Mouse (Mus musculus): ENCODE results near the gene Lbx2. TPM values are rescaled to one million over a fixed set of nuclear protein-coding genes. Genes with fewer than 3 reads are reported as not detected.
A peak's percentile ranks its signal among the peaks of the same experiment; 100 is the strongest.

The Lbx2 gene
- polyA plus RNA-seq, 1 experiment from 2014 or later, result 8.3 TPM

- no peak for ATAC-seq (ENCODE audit: low FRiP score, low TSS enrichment)
- 68% methylated on average over 3 of the region's 3 CpGs for WGBS
- Histone ChIP-seq H3K4me2 (replicated peaks; ENCODE audit: low read depth, low read length) (no peak overlapping the region), H3K9me3 (ENCODE audit: control insufficient read depth, low read length) (no peaks in the 10 kb centered on the region), H3K9ac (ENCODE audit: low read depth, low read length) (no peak overlapping the region), H3K27ac (ENCODE audit: low read depth, low read length) (no peak overlapping the region), H3K4me1 (ENCODE audit: control insufficient read depth, insufficient read depth, low read length) (peaks cover 34% of the 10 kb centered on the region), H3K27me3 (ENCODE audit: control insufficient read depth, insufficient read depth, low read length) (no peaks in the 10 kb centered on the region), H3K36me3 (ENCODE audit: control insufficient read depth, insufficient read depth, low read length) (no peaks in the 10 kb centered on the region; the same call in 1 of the 2 replicates), H3K4me3 (ENCODE audit: low read length) (no peak overlapping the region)
These were observed 48.1 kb downstream of the Lbx2 start for GRCm38 (mm10) chr6:83134226-83134625.

DNA sequence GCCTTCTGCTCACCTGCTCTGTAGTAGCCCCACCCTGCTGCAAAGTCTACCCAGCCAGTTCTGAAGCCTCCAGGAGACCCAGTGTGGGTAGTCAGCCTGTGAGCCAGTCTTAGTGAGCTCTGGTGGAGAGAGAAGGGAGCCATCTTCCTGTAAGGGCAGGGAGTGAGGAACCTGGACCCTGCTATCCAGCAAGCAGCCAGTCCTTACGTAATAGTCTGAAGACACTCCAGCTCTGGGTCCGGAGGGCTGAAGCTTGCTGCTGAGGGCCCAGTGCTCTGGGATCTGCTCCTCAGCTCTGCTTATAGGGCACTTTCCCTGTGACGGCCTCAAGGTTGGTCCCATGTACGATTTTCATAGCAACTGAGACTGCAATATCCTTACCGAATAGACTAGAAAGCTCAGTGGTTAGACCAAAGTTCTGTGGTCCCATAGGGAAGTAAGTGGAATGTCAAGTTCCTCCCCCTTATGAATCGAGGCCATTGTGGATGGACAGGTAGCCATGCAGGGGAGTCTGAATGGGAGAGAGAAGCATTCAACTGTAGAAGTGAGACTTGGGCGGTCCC, 48.9 kb downstream of the Lbx2 start, which contains the start of gene Rtkn:
Gene Rtkn, plus strand, starts transcription at position 513 of the 563 bp plus-strand sequence.
- Histone ChIP-seq H3K27me3 (ENCODE audit: control insufficient read depth, insufficient read depth, low read length) (no peaks in the 10 kb centered on the region), H3K36me3 (ENCODE audit: control insufficient read depth, insufficient read depth, low read length) (no peaks in the 10 kb centered on the region; the same call in 1 of the 2 replicates), H3K4me2 (replicated peaks; ENCODE audit: low read depth, low read length) (peak within 1 kb of the TSS; percentile 74), H3K4me3 (ENCODE audit: low read length) (peak within 1 kb of the TSS; percentile 66), H3K9me3 (ENCODE audit: control insufficient read depth, low read length) (no peaks in the 10 kb centered on the region), H3K4me1 (ENCODE audit: control insufficient read depth, insufficient read depth, low read length) (peaks cover 34% of the 10 kb centered on the region), H3K27ac (ENCODE audit: low read depth, low read length) (peak within 1 kb of the TSS; percentile 99), H3K9ac (ENCODE audit: low read depth, low read length) (peak within 1 kb of the TSS; percentile 89)
- 62% methylated on average over 7 of the region's 7 CpGs for WGBS
- no peak for ATAC-seq (ENCODE audit: low FRiP score, low TSS enrichment)

- Histone ChIP-seq H3K27me3 (ENCODE audit: control insufficient read depth, insufficient read depth, low read length) (no peaks in the 10 kb centered on the region), H3K9ac (ENCODE audit: low read depth, low read length) (peak overlapping the region; percentile 89), H3K4me2 (replicated peaks; ENCODE audit: low read depth, low read length) (peak overlapping the region; percentile 74), H3K27ac (ENCODE audit: low read depth, low read length) (peak overlapping the region; percentile 99), H3K36me3 (ENCODE audit: control insufficient read depth, insufficient read depth, low read length) (no peaks in the 10 kb centered on the region; the same call in 1 of the 2 replicates), H3K9me3 (ENCODE audit: control insufficient read depth, low read length) (no peaks in the 10 kb centered on the region), H3K4me1 (ENCODE audit: control insufficient read depth, insufficient read depth, low read length) (peaks cover 34% of the 10 kb centered on the region), H3K4me3 (ENCODE audit: low read length) (peak overlapping the region; percentile 66)
- 2% methylated on average over 37 of the region's 37 CpGs for WGBS
- no peak for ATAC-seq (ENCODE audit: low FRiP score, low TSS enrichment)
These were observed 49.5 kb downstream of the Lbx2 start for GRCm38 (mm10) chr6:83135571-83136161.

DNA sequence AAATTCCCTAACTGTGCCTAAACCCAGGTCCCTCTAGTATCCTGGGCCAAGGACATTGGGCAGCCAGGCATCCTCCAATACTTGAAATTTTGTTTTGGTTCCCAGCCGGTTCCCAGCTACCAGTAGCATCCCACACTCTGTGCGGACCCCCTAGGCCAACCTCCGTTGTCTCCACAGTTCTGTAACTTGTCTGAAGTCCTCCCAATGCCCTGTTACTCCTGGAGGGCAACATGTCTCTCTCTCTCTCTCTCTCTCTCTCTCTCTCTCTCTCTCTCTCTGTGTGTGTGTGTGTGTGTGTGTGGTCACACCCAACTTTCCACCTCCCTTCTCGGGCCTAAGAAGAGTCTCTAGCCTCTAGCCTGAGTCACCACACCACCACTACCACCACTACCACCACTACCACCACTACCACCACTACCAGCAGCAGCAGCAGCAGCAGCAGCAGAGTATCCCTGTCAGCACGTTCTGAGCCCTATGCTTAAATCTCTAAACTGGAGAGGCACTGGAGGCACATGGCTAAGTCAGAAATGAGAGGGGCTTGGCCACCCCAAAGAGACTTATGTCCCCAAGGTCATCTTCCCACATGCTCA, 50.2 kb downstream of the Lbx2 start:
- Histone ChIP-seq H3K4me3 (ENCODE audit: low read length) (peak overlapping the region; percentile 66), H3K4me2 (replicated peaks; ENCODE audit: low read depth, low read length) (peak overlapping the region; percentile 74), H3K36me3 (ENCODE audit: control insufficient read depth, insufficient read depth, low read length) (no peaks in the 10 kb centered on the region; the same call in 1 of the 2 replicates), H3K9ac (ENCODE audit: low read depth, low read length) (peak overlapping the region; percentile 89), H3K4me1 (ENCODE audit: control insufficient read depth, insufficient read depth, low read length) (peaks cover 28% of the 10 kb centered on the region), H3K27me3 (ENCODE audit: control insufficient read depth, insufficient read depth, low read length) (no peaks in the 10 kb centered on the region), H3K27ac (ENCODE audit: low read depth, low read length) (peak overlapping the region; percentile 99), H3K9me3 (ENCODE audit: control insufficient read depth, low read length) (no peaks in the 10 kb centered on the region)
- ATAC-seq (ENCODE audit: low FRiP score, low TSS enrichment), result peak; percentile 7; the same call in 1 of the 2 replicates
- whole genome bisulfite sequencing, result 14% methylated on average over 5 of the region's 5 CpGs

DNA sequence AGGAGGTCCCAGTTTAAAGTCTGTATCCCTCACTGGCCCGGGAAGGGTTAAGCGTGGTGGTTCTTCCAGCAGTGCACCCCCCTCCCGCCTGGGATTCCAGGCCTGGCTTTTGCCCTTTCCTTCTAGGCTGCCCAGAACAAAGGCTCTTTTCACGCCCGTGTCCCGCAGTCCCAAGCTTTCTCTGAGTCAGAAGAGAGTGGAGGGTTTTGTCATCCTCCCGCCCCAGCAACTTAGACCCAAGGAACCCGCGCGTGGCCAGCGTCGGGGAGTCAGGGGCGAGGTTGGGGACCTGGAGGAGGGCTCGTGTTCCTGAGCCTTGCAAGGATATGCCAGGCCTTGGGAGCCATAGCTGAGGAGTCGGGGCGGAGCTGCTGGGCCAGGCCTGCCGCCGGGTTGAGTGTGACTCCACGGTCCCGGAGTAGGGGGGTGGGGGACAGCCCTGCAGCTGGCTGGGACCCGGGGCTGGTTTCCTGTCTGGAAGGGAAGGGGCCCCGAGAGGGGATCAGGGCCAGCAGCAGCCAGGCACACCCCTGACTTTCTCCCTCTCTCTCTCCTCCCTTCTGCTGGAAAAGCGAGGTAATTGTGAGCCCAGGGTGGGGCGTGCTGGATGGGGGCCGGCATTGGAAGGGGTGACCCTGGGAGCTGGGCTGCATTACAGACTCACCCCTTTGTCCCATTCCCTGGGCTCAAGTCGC, 50.9 kb downstream of the Lbx2 start:
- peak overlapping the region; percentile 66 for H3K4me3 ChIP-seq (ENCODE audit: low read length)
- H3K36me3 ChIP-seq (ENCODE audit: control insufficient read depth, insufficient read depth, low read length), result no peaks in the 10 kb centered on the region; the same call in 1 of the 2 replicates
- H3K4me2 ChIP-seq (replicated peaks; ENCODE audit: low read depth, low read length), result peak overlapping the region; percentile 74
- peak; percentile 76 for ATAC-seq (ENCODE audit: low FRiP score, low TSS enrichment)
- H3K9me3 ChIP-seq (ENCODE audit: control insufficient read depth, low read length), result no peaks in the 10 kb centered on the region
- peak overlapping the region; percentile 99 for H3K27ac ChIP-seq (ENCODE audit: low read depth, low read length)
- no peaks in the 10 kb centered on the region for H3K27me3 ChIP-seq (ENCODE audit: control insufficient read depth, insufficient read depth, low read length)
- peaks cover 33% of the 10 kb centered on the region for H3K4me1 ChIP-seq (ENCODE audit: control insufficient read depth, insufficient read depth, low read length)
- WGBS, result under 1% methylated on average over 25 of the region's 26 CpGs
- peak overlapping the region; percentile 89 for H3K9ac ChIP-seq (ENCODE audit: low read depth, low read length)

- Histone ChIP-seq H3K36me3 (ENCODE audit: control insufficient read depth, insufficient read depth, low read length) (no peaks in the 10 kb centered on the region; the same call in 1 of the 2 replicates), H3K4me1 (ENCODE audit: control insufficient read depth, insufficient read depth, low read length) (peaks cover 38% of the 10 kb centered on the region)
- WGBS, result under 1% methylated on average over 12 of the region's 12 CpGs
These were observed 51.4 kb downstream of the Lbx2 start for GRCm38 (mm10) chr6:83137576-83137950.

More at GRCm38 (mm10) chr6:83137576-83137950, 51.4 kb downstream of the Lbx2 start:
- Histone ChIP-seq H3K4me2 (replicated peaks; ENCODE audit: low read depth, low read length) (peak overlapping the region; percentile 74), H3K9ac (ENCODE audit: low read depth, low read length) (peak overlapping the region; percentile 89), H3K27me3 (ENCODE audit: control insufficient read depth, insufficient read depth, low read length) (no peaks in the 10 kb centered on the region), H3K9me3 (ENCODE audit: control insufficient read depth, low read length) (no peaks in the 10 kb centered on the region), H3K27ac (ENCODE audit: low read depth, low read length) (peak overlapping the region; percentile 99), H3K4me3 (ENCODE audit: low read length) (peak overlapping the region; percentile 66)
- ATAC-seq (ENCODE audit: low FRiP score, low TSS enrichment), result peak; percentile 84

MicroRNAs encoded within 50 kb of the gene (microRNA counts, 519-probe panel; counts per million panel counts)
- not detected for microRNA mmu-miR-3470a+mmu-miR-3470b

Small RNA genes lying within 50 kb of the gene (microRNA-seq; reads per million reads assigned to microRNA genes)
- gene Mir3470a (not detected), gene Mir7040 (not detected)

Other genes with a start within 250 kb of the Lbx2 start
- gene Sema4f, start 146.6 kb upstream of the Lbx2 start, polyA plus RNA-seq (2014; fragmentation: Nextera tagmentation; extraction: Ambion mirVana), result 0.57 and 0.87 TPM in 2 replicates
- gene M1ap, start 139.5 kb upstream of the Lbx2 start, polyA plus RNA-seq (2014; fragmentation: Nextera tagmentation; extraction: Ambion mirVana), result 0.28 and 0.77 TPM in 2 replicates
- gene Dok1, start 52.9 kb upstream of the Lbx2 start, polyA plus RNA-seq (2014; fragmentation: Nextera tagmentation; extraction: Ambion mirVana), result 8.8 and 11.8 TPM in 2 replicates
- gene Loxl3, start 52.2 kb upstream of the Lbx2 start, polyA plus RNA-seq (2014; fragmentation: Nextera tagmentation; extraction: Ambion mirVana), result 12.0 and 14.3 TPM in 2 replicates
- 144 and 156 TPM in 2 replicates for gene Aup1, start 31.8 kb upstream of the Lbx2 start, polyA plus RNA-seq (2014; fragmentation: Nextera tagmentation; extraction: Ambion mirVana)
- gene Htra2, start 31.1 kb upstream of the Lbx2 start, polyA plus RNA-seq (2014; fragmentation: Nextera tagmentation; extraction: Ambion mirVana), result 51.1 and 64.9 TPM in 2 replicates
- gene Dqx1, start 28.5 kb upstream of the Lbx2 start, polyA plus RNA-seq (2014; fragmentation: Nextera tagmentation; extraction: Ambion mirVana), result 1.9 and 2.6 TPM in 2 replicates
- gene Tlx2, start 16.1 kb upstream of the Lbx2 start, polyA plus RNA-seq (2014; fragmentation: Nextera tagmentation; extraction: Ambion mirVana), result not detected in 2 replicates
- gene Pcgf1, start 8.5 kb upstream of the Lbx2 start, polyA plus RNA-seq (2014; fragmentation: Nextera tagmentation; extraction: Ambion mirVana), result 36.7 and 51.2 TPM in 2 replicates
- gene Ccdc142, start 15.2 kb downstream of the Lbx2 start, polyA plus RNA-seq (2014; fragmentation: Nextera tagmentation; extraction: Ambion mirVana), result 1.6 and 2.4 TPM in 2 replicates
- gene Gm42688, start 15.2 kb downstream of the Lbx2 start, polyA plus RNA-seq (2014; fragmentation: Nextera tagmentation; extraction: Ambion mirVana), result 2.4 and 3.5 TPM in 2 replicates
- 139 and 169 TPM in 2 replicates for gene Mrpl53, start 22.7 kb downstream of the Lbx2 start, polyA plus RNA-seq (2014; fragmentation: Nextera tagmentation; extraction: Ambion mirVana)
- 37.8 and 57.4 TPM in 2 replicates for gene Mogs, start 29.1 kb downstream of the Lbx2 start, polyA plus RNA-seq (2014; fragmentation: Nextera tagmentation; extraction: Ambion mirVana)
- gene Wbp1, start 35.2 kb downstream of the Lbx2 start, polyA plus RNA-seq (2014; fragmentation: Nextera tagmentation; extraction: Ambion mirVana), result 123 and 125 TPM in 2 replicates
- gene Ino80b, start 39.1 kb downstream of the Lbx2 start, polyA plus RNA-seq (2014; fragmentation: Nextera tagmentation; extraction: Ambion mirVana), result 18.8 and 20.0 TPM in 2 replicates
- 14.9 and 18.0 TPM in 2 replicates for gene Rtkn, start 49.1 kb downstream of the Lbx2 start, polyA plus RNA-seq (2014; fragmentation: Nextera tagmentation; extraction: Ambion mirVana)
- gene Wdr54, start 70.0 kb downstream of the Lbx2 start, polyA plus RNA-seq (2014; fragmentation: Nextera tagmentation; extraction: Ambion mirVana), result 6.2 and 8.6 TPM in 2 replicates
- gene 1700003E16Rik, start 70.0 kb downstream of the Lbx2 start, polyA plus RNA-seq (2014; fragmentation: Nextera tagmentation; extraction: Ambion mirVana), result 0.94 and 0.96 TPM in 2 replicates
- 58.6 and 75.0 TPM in 2 replicates for gene Dctn1, start 79.6 kb downstream of the Lbx2 start, polyA plus RNA-seq (2014; fragmentation: Nextera tagmentation; extraction: Ambion mirVana)
- 0.13 and 0.45 TPM in 2 replicates for gene Slc4a5, start 133.5 kb downstream of the Lbx2 start, polyA plus RNA-seq (2014; fragmentation: Nextera tagmentation; extraction: Ambion mirVana)
- 46.7 and 50.8 TPM in 2 replicates for gene Mthfd2, start 239.5 kb downstream of the Lbx2 start, polyA plus RNA-seq (2014; fragmentation: Nextera tagmentation; extraction: Ambion mirVana)
- 38.9 and 92.4 TPM in 2 replicates for gene Mob1a, start 239.6 kb downstream of the Lbx2 start, polyA plus RNA-seq (2014; fragmentation: Nextera tagmentation; extraction: Ambion mirVana)

Data from kidney, embryonic 14.5 days (tissue).